Mouse (Mus musculus): ENCODE data around the gene Pld6. TPM values are rescaled to one million over a fixed set of nuclear protein-coding genes. Genes with fewer than 3 reads are reported as not detected.
"Not testable (repeated sequence)": the region's sequence is repeated elsewhere in the genome, so short reads cannot be mapped to it uniquely, and the experiment has no call there.

The Pld6 gene
- total and polyA plus RNA-seq, 2 experiments from 2014 or later, result 3.3 TPM; not detected in 1

GRCm38 (mm10) chr11:59741915-59742314 lies 45.5 kb downstream of the Pld6 start:
- DNase-seq (ENCODE audit: low spot score) (no peak), ATAC-seq (ENCODE audit: insufficient read depth, low read depth) (no peak)
- WGBS, result 95% methylated on average over 5 of the region's 5 CpGs
- no peak for TF ChIP-seq EP300 (IDR thresholded peaks at IDR 0.05; ENCODE audit: low read depth)
- Histone ChIP-seq H3K9me3 (replicated peaks; ENCODE audit: control insufficient read depth, low read length) (no peaks in the 10 kb centered on the region), H3K27me3 (ENCODE audit: control insufficient read depth, insufficient read depth, low read length) (no peaks in the 10 kb centered on the region), H3K4me2 (ENCODE audit: low read depth, low read length) (no peak overlapping the region), H3K4me1 (ENCODE audit: control insufficient read depth, insufficient read depth) (no peaks in the 10 kb centered on the region), H3K27ac (ENCODE audit: low read depth) (no peak overlapping the region), H3K9ac (replicated peaks; ENCODE audit: low read depth, low read length) (no peak overlapping the region), H3K36me3 (replicated peaks; ENCODE audit: control insufficient read depth, insufficient read depth, low read length) (peaks cover 94% of the 10 kb centered on the region), H3K4me3 (ENCODE audit: low read depth, low read length) (no peak overlapping the region)

GRCm38 (mm10) chr11:59739996-59740395 lies 47.4 kb downstream of the Pld6 start:
- ATAC-seq (ENCODE audit: insufficient read depth, low read depth) (no peak), DNase-seq (ENCODE audit: low spot score) (no peak)
- no peak overlapping the region for H3K9ac ChIP-seq (replicated peaks; ENCODE audit: low read depth, low read length)
- H3K9me3 ChIP-seq (replicated peaks; ENCODE audit: control insufficient read depth, low read length), result no peaks in the 10 kb centered on the region
- H3K4me2 ChIP-seq (ENCODE audit: low read depth, low read length), result no peak overlapping the region
- H3K36me3 ChIP-seq (replicated peaks; ENCODE audit: control insufficient read depth, insufficient read depth, low read length), result peaks cover 98% of the 10 kb centered on the region
- TF ChIP-seq CTCF (IDR thresholded peaks at IDR 0.05; ENCODE audit: low read depth) (no peak), EP300 (IDR thresholded peaks at IDR 0.05; ENCODE audit: low read depth) (no peak)
- no peak overlapping the region for H3K4me3 ChIP-seq (ENCODE audit: low read depth, low read length)
- 72% methylated on average over 2 of the region's 2 CpGs for WGBS
- no peaks in the 10 kb centered on the region for H3K4me1 ChIP-seq (ENCODE audit: control insufficient read depth, insufficient read depth)
- H3K27ac ChIP-seq (ENCODE audit: low read depth), result no peak overlapping the region
- no peaks in the 10 kb centered on the region for H3K27me3 ChIP-seq (ENCODE audit: control insufficient read depth, insufficient read depth, low read length)

GRCm38 (mm10) chr11:59737250-59737649 lies 50.2 kb downstream of the Pld6 start:
- WGBS, result 92% methylated on average over 12 of the region's 12 CpGs
- no peak for ATAC-seq (ENCODE audit: insufficient read depth, low read depth)

DNA sequence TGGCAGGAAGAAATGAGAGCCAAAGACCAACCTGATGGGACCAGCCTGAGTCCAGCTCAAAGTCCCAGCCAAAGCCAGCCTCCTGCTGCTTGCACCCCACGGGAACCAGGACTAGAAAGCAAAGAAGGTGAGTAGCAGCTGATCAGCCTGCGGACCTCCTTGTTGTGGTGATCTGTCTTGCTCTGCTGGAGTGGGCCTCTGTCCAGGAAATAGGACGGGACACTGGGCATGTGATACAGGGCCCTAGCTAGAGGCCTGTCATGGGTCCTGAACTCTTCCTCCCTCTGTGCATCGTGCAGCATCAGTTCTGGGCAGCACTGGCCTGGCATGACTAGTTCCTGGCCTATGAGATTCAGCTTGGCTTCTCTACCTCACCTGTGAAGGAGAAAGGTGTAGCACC lies 51.5 kb downstream of the Pld6 start:
- not testable (repeated sequence) for H3K9me3 ChIP-seq (replicated peaks; ENCODE audit: control insufficient read depth, low read length); H3K4me2 ChIP-seq (ENCODE audit: low read depth, low read length); H3K4me3 ChIP-seq (ENCODE audit: low read depth, low read length); H3K9ac ChIP-seq (replicated peaks; ENCODE audit: low read depth, low read length); ATAC-seq (ENCODE audit: insufficient read depth, low read depth); H3K27ac ChIP-seq (ENCODE audit: low read depth); H3K4me1 ChIP-seq (ENCODE audit: control insufficient read depth, insufficient read depth); H3K27me3 ChIP-seq (ENCODE audit: control insufficient read depth, insufficient read depth, low read length); DNase-seq (ENCODE audit: low spot score)
- 88% methylated on average over 4 of the region's 4 CpGs for WGBS
- H3K36me3 ChIP-seq (replicated peaks; ENCODE audit: control insufficient read depth, insufficient read depth, low read length), result peaks cover 91% of the 10 kb centered on the region

More at GRCm38 (mm10) chr11:59737250-59737649, 50.2 kb downstream of the Pld6 start:
- Histone ChIP-seq H3K27me3 (ENCODE audit: control insufficient read depth, insufficient read depth, low read length) (no peaks in the 10 kb centered on the region), H3K4me3 (ENCODE audit: low read depth, low read length) (no peak overlapping the region), H3K36me3 (replicated peaks; ENCODE audit: control insufficient read depth, insufficient read depth, low read length) (peaks cover 93% of the 10 kb centered on the region), H3K4me1 (ENCODE audit: control insufficient read depth, insufficient read depth) (no peaks in the 10 kb centered on the region), H3K9me3 (replicated peaks; ENCODE audit: control insufficient read depth, low read length) (no peaks in the 10 kb centered on the region), H3K4me2 (ENCODE audit: low read depth, low read length) (no peak overlapping the region), H3K9ac (replicated peaks; ENCODE audit: low read depth, low read length) (no peak overlapping the region), H3K27ac (ENCODE audit: low read depth) (no peak overlapping the region)
- no peak for DNase-seq (ENCODE audit: low spot score)
- no peak for TF ChIP-seq EP300 (IDR thresholded peaks at IDR 0.05; ENCODE audit: low read depth)
- TF ChIP-seq CTCF (IDR thresholded peaks at IDR 0.05; ENCODE audit: low read depth), result no peak

DNA sequence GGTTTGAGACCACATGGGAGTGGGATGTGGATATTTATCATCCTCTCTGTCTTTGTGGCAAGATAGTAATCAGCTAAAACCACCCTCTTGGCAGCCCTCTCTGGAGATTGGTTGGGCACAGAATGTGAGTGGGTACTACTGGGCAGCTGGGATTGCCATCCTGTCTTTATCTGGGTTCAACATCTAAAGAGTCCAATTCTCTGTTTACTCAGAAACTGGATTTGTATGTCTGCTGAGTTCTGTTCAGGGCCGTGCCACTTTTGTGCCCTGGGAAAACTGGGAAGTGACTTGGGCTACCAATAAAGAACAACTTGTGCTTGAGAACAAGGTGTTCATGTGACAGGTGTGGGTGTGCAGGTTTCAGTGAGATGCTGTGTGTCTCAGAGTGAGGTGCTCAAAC lies 53.1 kb downstream of the Pld6 start:
- Histone ChIP-seq H3K36me3 (replicated peaks; ENCODE audit: control insufficient read depth, insufficient read depth, low read length) (peaks cover 90% of the 10 kb centered on the region), H3K4me3 (ENCODE audit: low read depth, low read length) (no peak overlapping the region), H3K9ac (replicated peaks; ENCODE audit: low read depth, low read length) (no peak overlapping the region), H3K27ac (ENCODE audit: low read depth) (no peak overlapping the region), H3K9me3 (replicated peaks; ENCODE audit: control insufficient read depth, low read length) (no peaks in the 10 kb centered on the region), H3K27me3 (ENCODE audit: control insufficient read depth, insufficient read depth, low read length) (no peaks in the 10 kb centered on the region), H3K4me2 (ENCODE audit: low read depth, low read length) (no peak overlapping the region), H3K4me1 (ENCODE audit: control insufficient read depth, insufficient read depth) (no peaks in the 10 kb centered on the region)
- no peak for DNase-seq (ENCODE audit: low spot score)
- TF ChIP-seq EP300 (IDR thresholded peaks at IDR 0.05; ENCODE audit: low read depth) (no peak), CTCF (IDR thresholded peaks at IDR 0.05; ENCODE audit: low read depth) (no peak)
- WGBS, result 90% methylated on average over 1 of the region's 1 CpGs
- ATAC-seq (ENCODE audit: insufficient read depth, low read depth), result no peak

Other genes with a start within 250 kb of the Pld6 start
- 0.11 and 0.15 TPM in 2 replicates for gene Nlrp3, start 246.1 kb downstream of the Pld6 start, total RNA-seq (2014; rRNA removed; ENCODE audit: low replicate concordance)
- 0.18 and 0.25 TPM in 2 replicates for gene Nlrp3, start 246.1 kb downstream of the Pld6 start, polyA plus RNA-seq (2015; fragmentation: Nextera tagmentation; extraction: Ambion mirVana)
- not detected in 2 replicates for gene Olfr222, start 211.4 kb downstream of the Pld6 start, total RNA-seq (2014; rRNA removed; ENCODE audit: low replicate concordance)
- gene Olfr222, start 211.4 kb downstream of the Pld6 start, polyA plus RNA-seq (2015; fragmentation: Nextera tagmentation; extraction: Ambion mirVana), result not detected in 2 replicates
- gene Olfr223, start 194.4 kb downstream of the Pld6 start, total RNA-seq (2014; rRNA removed; ENCODE audit: low replicate concordance), result not detected in 2 replicates
- gene Olfr223, start 194.4 kb downstream of the Pld6 start, polyA plus RNA-seq (2015; fragmentation: Nextera tagmentation; extraction: Ambion mirVana), result not detected in 2 replicates
- gene Mprip, start 126.3 kb downstream of the Pld6 start, total RNA-seq (2014; rRNA removed; ENCODE audit: low replicate concordance), result 132 and 135 TPM in 2 replicates
- 32.5 and 35.9 TPM in 2 replicates for gene Mprip, start 126.3 kb downstream of the Pld6 start, polyA plus RNA-seq (2015; fragmentation: Nextera tagmentation; extraction: Ambion mirVana)
- 38.2 and 46.9 TPM in 2 replicates for gene Flcn, start 22.4 kb upstream of the Pld6 start, total RNA-seq (2014; rRNA removed; ENCODE audit: low replicate concordance)
- 43.0 and 43.3 TPM in 2 replicates for gene Flcn, start 22.4 kb upstream of the Pld6 start, polyA plus RNA-seq (2015; fragmentation: Nextera tagmentation; extraction: Ambion mirVana)
- 59.6 and 63.1 TPM in 2 replicates for gene Nt5m, start 51.8 kb upstream of the Pld6 start, total RNA-seq (2014; rRNA removed; ENCODE audit: low replicate concordance)
- 42.3 and 42.8 TPM in 2 replicates for gene Nt5m, start 51.8 kb upstream of the Pld6 start, polyA plus RNA-seq (2015; fragmentation: Nextera tagmentation; extraction: Ambion mirVana)
- 131 and 159 TPM in 2 replicates for gene Cops3, start 52.2 kb upstream of the Pld6 start, total RNA-seq (2014; rRNA removed; ENCODE audit: low replicate concordance)
- 114 and 119 TPM in 2 replicates for gene Cops3, start 52.2 kb upstream of the Pld6 start, polyA plus RNA-seq (2015; fragmentation: Nextera tagmentation; extraction: Ambion mirVana)
- gene Med9, start 160.6 kb upstream of the Pld6 start, total RNA-seq (2014; rRNA removed; ENCODE audit: low replicate concordance), result 29.4 and 33.0 TPM in 2 replicates
- gene Med9, start 160.6 kb upstream of the Pld6 start, polyA plus RNA-seq (2015; fragmentation: Nextera tagmentation; extraction: Ambion mirVana), result 40.8 and 41.1 TPM in 2 replicates
- gene Rasd1, start 177.3 kb upstream of the Pld6 start, total RNA-seq (2014; rRNA removed; ENCODE audit: low replicate concordance), result 0.08 and 5.6 TPM in 2 replicates
- gene Rasd1, start 177.3 kb upstream of the Pld6 start, polyA plus RNA-seq (2015; fragmentation: Nextera tagmentation; extraction: Ambion mirVana), result 10.5 and 12.2 TPM in 2 replicates